Mouse (Mus musculus): ENCODE measurements around the gene Thra. TPM values are rescaled to one million over a fixed set of nuclear protein-coding genes. Genes with fewer than 3 reads are reported as not detected.
A peak's percentile ranks its signal among the peaks of the same experiment; 100 is the strongest.

Thra gene
- total and polyA plus RNA-seq, 3 experiments = 1.1 to 3.9 (median 3.8) TPM

- TF ChIP-seq UBTF (IDR thresholded peaks at IDR 0.05; ENCODE audit: low read depth, low read length) = no peak
- TF ChIP-seq JUND (conservative IDR thresholded peaks at IDR 0.05; ENCODE audit: low read depth, low read length) = no peak
- TF ChIP-seq PAX5 (IDR thresholded peaks at IDR 0.05; ENCODE audit: low read length) = no peak
- 0 out of 2 replicates have a peak, but pooled peaks have one; percentile 3 for TF ChIP-seq NRF1 (IDR thresholded peaks at IDR 0.05; ENCODE audit: low read depth, low read length)
- no peak for TF ChIP-seq USF2 (conservative IDR thresholded peaks at IDR 0.05; ENCODE audit: low read depth, low read length)
- TF ChIP-seq GABPA (IDR thresholded peaks at IDR 0.05; ENCODE audit: insufficient replicate concordance, low read depth, low read length) = no peak
- TF ChIP-seq RCOR1 (conservative IDR thresholded peaks at IDR 0.05; ENCODE audit: low read depth, low read length) = no peak
- TF ChIP-seq MYC (IDR thresholded peaks at IDR 0.05; ENCODE audit: low read depth, low read length) = no peak; the same call in 1 of the 2 replicates
- TF ChIP-seq ZMIZ1 (IDR thresholded peaks at IDR 0.05; ENCODE audit: low read depth, low read length) = no peak
- TF ChIP-seq CTCF (conservative IDR thresholded peaks at IDR 0.05 in 1 of 2, IDR thresholded peaks at IDR 0.05 in 1 of 2; ENCODE audit: low read depth in 2 of 2, low read length in 2 of 2) = no peak
- no peak for TF ChIP-seq TBP (conservative IDR thresholded peaks at IDR 0.05; ENCODE audit: low read depth, low read length)
- TF ChIP-seq ZC3H11A (IDR thresholded peaks at IDR 0.05; ENCODE audit: low read depth, low read length) = no peak
- TF ChIP-seq POLR2A (IDR thresholded peaks at IDR 0.05; ENCODE audit: low read depth, low read length) = peak; percentile 48
- TF ChIP-seq MEF2A (IDR thresholded peaks at IDR 0.05; ENCODE audit: borderline replicate concordance, low read depth, low read length) = no peak
- no peak for TF ChIP-seq RAD21 (IDR thresholded peaks at IDR 0.05; ENCODE audit: low read depth, low read length)
- TF ChIP-seq MAZ (IDR thresholded peaks at IDR 0.05; ENCODE audit: low read depth, low read length) = peak; percentile 19; the same call in 1 of the 2 replicates
Measured at GRCm38 (mm10) chr11:98789219-98789807, 48.9 kb downstream of the Thra start (continued).

DNA sequence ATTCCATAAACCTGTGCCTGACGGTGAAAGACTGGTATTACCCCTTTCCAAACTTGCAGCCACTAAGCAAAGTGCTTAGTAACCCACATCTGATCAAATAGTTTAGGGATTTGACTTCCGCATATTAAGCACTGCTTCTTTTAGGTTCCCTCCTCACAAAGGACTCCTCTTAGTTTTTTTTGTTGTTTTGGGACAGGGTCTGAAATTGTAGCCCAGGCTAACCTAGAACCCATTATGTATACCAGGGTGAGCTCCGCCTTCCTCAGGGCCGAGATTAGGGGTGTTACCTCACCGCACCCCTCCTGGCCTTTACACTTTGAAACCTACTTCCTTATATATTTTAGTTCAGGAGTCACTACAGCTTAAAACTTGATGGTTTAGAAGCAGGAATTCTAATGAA, 49.4 kb downstream of the Thra start:
- no peak for TF ChIP-seq MYC (IDR thresholded peaks at IDR 0.05; ENCODE audit: low read depth, low read length)
- no peak for TF ChIP-seq RCOR1 (conservative IDR thresholded peaks at IDR 0.05; ENCODE audit: low read depth, low read length)
- no peak for TF ChIP-seq USF1 (IDR thresholded peaks at IDR 0.05; ENCODE audit: low read depth, low read length)
- no peak for TF ChIP-seq TCF12 (IDR thresholded peaks at IDR 0.05; ENCODE audit: low read depth, low read length)
- TF ChIP-seq ZNF384 (IDR thresholded peaks at IDR 0.05; ENCODE audit: low read depth, low read length) = no peak
- TF ChIP-seq GABPA (IDR thresholded peaks at IDR 0.05; ENCODE audit: insufficient replicate concordance, low read depth, low read length) = no peak
- no peak for TF ChIP-seq MEF2A (IDR thresholded peaks at IDR 0.05; ENCODE audit: borderline replicate concordance, low read depth, low read length)
- TF ChIP-seq IRF4 (IDR thresholded peaks at IDR 0.05; ENCODE audit: low read depth, low read length) = no peak
- TF ChIP-seq BHLHE40 (IDR thresholded peaks at IDR 0.05; ENCODE audit: low read depth, low read length) = no peak
- no peak for TF ChIP-seq E2F4 (IDR thresholded peaks at IDR 0.05; ENCODE audit: insufficient replicate concordance, low read depth, low read length)
- no peak for TF ChIP-seq MAZ (IDR thresholded peaks at IDR 0.05; ENCODE audit: low read depth, low read length)
- no peak for TF ChIP-seq SMC3 (IDR thresholded peaks at IDR 0.05; ENCODE audit: low read depth, low read length)
- no peak for TF ChIP-seq RAD21 (IDR thresholded peaks at IDR 0.05; ENCODE audit: low read depth, low read length)
- no peak for TF ChIP-seq HCFC1 (IDR thresholded peaks at IDR 0.05; ENCODE audit: low read depth, low read length)
- no peak for TF ChIP-seq CTCF (conservative IDR thresholded peaks at IDR 0.05 in 1 of 2, IDR thresholded peaks at IDR 0.05 in 1 of 2; ENCODE audit: low read depth in 2 of 2, low read length in 2 of 2)
- TF ChIP-seq EP300 (IDR thresholded peaks at IDR 0.05; ENCODE audit: low read length) = no peak
- Histone ChIP-seq H3K4me1 (ENCODE audit: control insufficient read depth in 1 of 2, insufficient read depth in 2 of 2) (peaks cover 2 to 66% of the 10 kb centered on the region in 2 experiments), H3K9me3 (replicated peaks; ENCODE audit: low read length) (no peaks in the 10 kb centered on the region), H3K4me2 (ENCODE audit: insufficient read depth, low read depth, poor library complexity, severe bottlenecking) (peak overlapping the region; percentile 94), H3K27ac (ENCODE audit: insufficient read depth, low read depth) (no peak overlapping the region), H3K79me2 (replicated peaks; ENCODE audit: control insufficient read depth, extremely low read depth, insufficient read depth, poor library complexity, severe bottlenecking) (0 out of 2 replicates have a peak, but pooled peaks cover 3% of the 10 kb centered on the region), H3K9ac (ENCODE audit: insufficient read depth, low read depth) (peak overlapping the region; percentile 81), H3K4me3 (replicated peaks in 1 of 3; ENCODE audit: low read depth in 2 of 3, low read length in 2 of 3, poor library complexity in 1 of 3) (peak overlapping the region in 2 of 3 experiments; percentile 66 to 78), H3K36me3 (replicated peaks in 1 of 2; ENCODE audit: control insufficient read depth in 1 of 2, insufficient read depth in 1 of 2, low read length in 1 of 2) (peaks cover 0 to 2% of the 10 kb centered on the region in 2 experiments), H3K27me3 (replicated peaks) (peaks cover 6% of the 10 kb centered on the region)
- dilution Hi-C loops (cut with MboI; ENCODE audit: extremely low pct_ligation_motif_present, extremely low pct_unique_long_range_greater_than_20kb, low sequenced_read_pairs) = no loop called here
- DNase-seq (ENCODE audit: extremely low read depth) = no peak
- in situ Hi-C loops (cut with MboI; ENCODE audit: low pct_ligation_motif_present, low pct_unique_long_range_greater_than_20kb, low sequenced_read_pairs) = loop anchor here (5.0 to 10.0 kb wide), 3 partner anchors 37 to 93 kb away; partner anchors contain the start of gene Med24
